Mouse (Mus musculus) left cerebral cortex, adult 2 months (tissue): Measurements from ENCODE around the gene Rbfox3. TPM values are rescaled to one million over a fixed set of nuclear protein-coding genes. Genes with fewer than 3 reads are reported as not detected.

Source experiments
- DNase-seq, 2 experiments: peaks; one replicate each; pipeline ENCODE4 v3.0.0; 2021 to 2022; ENCODE audit warnings: low spot score in 2 of 2, mixed read lengths in 1 of 2; ENCODE audit errors: extremely low spot score in 1 of 2
- H3K27ac ChIP-seq: fragments of 200-600 bp; 2 replicates; pipeline ENCODE4 v1.8.1; 2022
- H3K4me3 ChIP-seq: fragments of 200-600 bp; 2 replicates; pipeline ENCODE4 v1.8.1; 2022
- CTCF ChIP-seq: fragments of 200-600 bp; IDR thresholded peaks from 2 replicates; pipeline ENCODE4 v1.8.1; 2022; ENCODE audit warnings: antibody characterized with exemption, mild to moderate bottlenecking, moderate library complexity
- intact Hi-C: fragments of 180-260 bp; cut with DNase I; formaldehyde crosslinking; loops from one replicate; pipeline ENCODE4 v1.15.1; 2025
- total RNA-seq, 2 experiments: library from RNA; stranded (reverse); gene quantifications; 2 replicates each; pipeline ENCODE4 v1.2.3; 2021

The Rbfox3 gene
- total RNA-seq, 2 experiments from 2014 or later, result 345 to 353 TPM

GRCm38 (mm10) chr11:118666172-118666571 lies 245.2 kb downstream of the Rbfox3 start:
- no peak for TF ChIP-seq CTCF
- intact Hi-C loops, result no loop called here

DNA sequence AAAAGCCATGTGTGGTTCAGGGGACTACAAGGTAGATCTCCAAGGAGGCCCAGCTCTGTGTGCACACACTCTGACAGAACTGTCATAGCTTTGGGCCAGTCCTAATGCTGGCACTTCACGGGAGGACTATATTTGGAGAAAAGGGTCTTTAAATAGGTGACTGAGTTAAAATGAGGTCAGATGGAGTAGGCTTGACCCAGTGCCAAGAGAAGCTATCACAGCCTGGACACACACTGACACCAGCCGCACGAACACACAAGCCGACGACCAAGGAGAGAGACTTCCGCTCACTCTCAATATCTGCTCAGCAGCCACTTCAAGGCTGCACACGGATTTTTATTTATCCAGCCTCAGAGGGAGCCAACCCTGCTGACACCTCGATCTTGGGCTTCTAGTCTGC lies 248.1 kb downstream of the Rbfox3 start:
- no peak overlapping the region for H3K4me3 ChIP-seq
- H3K27ac ChIP-seq, result no peak overlapping the region
- DNase-seq, result no peak
- intact Hi-C loops, result no loop called here
- TF ChIP-seq CTCF, result no peak

More at GRCm38 (mm10) chr11:118666172-118666571, 245.2 kb downstream of the Rbfox3 start:
- H3K27ac ChIP-seq, result no peak overlapping the region
- no peak for DNase-seq
- H3K4me3 ChIP-seq, result no peak overlapping the region

DNA sequence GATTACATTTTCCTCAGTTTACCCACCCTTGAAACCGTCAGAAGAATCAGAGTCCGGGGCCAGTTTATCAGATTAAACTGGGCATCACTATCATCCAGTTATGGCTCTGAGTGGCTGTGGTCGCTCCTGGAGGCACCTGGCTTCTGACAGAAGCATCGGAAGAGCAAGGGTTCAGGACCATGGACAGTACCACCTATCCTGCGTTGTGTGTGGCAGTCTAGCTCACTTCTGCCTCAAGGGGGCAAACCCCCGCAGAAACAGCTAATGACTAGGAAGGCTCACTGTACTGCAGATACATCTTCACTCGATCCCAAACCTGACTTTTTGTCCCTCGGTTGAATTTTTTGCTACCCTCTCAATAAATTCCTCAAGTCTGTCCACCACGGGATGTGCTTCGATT lies 252.1 kb downstream of the Rbfox3 start:
- no peak for DNase-seq
- intact Hi-C loops, result no loop called here
- Histone ChIP-seq H3K27ac (no peak overlapping the region), H3K4me3 (no peak overlapping the region)
- TF ChIP-seq CTCF, result peak; percentile 5; the same call in 1 of the 2 replicates

- no peak for DNase-seq
- TF ChIP-seq CTCF, result no peak
- H3K27ac ChIP-seq, result no peak overlapping the region
- intact Hi-C loops, result no loop called here
- H3K4me3 ChIP-seq, result no peak overlapping the region
Measured at GRCm38 (mm10) chr11:118655833-118656232, 255.6 kb downstream of the Rbfox3 start.

GRCm38 (mm10) chr11:118653521-118654318 lies 257.7 kb downstream of the Rbfox3 start:
- Histone ChIP-seq H3K4me3 (no peak overlapping the region), H3K27ac (no peak overlapping the region)
- intact Hi-C loops, result no loop called here
- TF ChIP-seq CTCF, result no peak
- DNase-seq, result no peak

DNA sequence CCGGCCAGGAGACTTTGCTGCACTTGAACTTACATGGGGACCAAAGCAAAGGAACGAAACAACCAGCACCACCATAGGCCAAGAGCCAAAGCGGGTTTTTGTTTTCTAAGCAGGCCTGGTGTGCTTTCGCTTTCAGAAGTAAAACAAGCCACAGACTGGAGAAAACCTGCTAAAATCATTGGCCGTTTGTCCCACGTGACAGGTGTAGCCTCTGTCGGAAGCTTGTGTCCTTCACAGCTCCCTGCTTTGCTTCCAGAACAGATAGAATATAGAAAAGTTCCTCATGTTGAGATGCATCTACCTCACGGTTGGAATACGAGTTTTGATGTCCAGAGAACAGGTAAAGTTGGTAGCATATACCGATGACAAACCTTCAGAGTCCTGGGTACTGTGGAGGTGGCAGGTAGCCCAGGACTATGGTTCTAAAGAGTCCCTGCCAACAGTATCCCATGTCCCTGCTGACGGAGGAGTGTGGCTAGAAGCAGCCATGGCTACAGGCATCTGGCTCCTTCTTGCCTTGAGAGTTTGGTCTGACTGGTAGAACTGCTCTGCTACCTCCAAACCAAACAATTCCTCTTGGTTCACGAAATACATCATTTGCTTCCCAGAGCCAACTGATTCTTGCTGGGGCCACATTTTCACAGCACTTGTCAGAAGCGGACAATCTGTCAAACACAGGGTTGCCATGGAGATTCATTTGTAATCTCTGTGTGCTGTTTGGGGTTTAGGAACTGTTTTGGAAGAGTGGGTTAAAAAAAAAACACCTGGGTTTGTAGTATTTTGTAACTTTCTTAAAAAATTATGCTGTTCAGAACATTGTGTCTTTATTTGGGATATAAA lies 258.8 kb downstream of the Rbfox3 start:
- H3K27ac ChIP-seq, result no peak overlapping the region
- intact Hi-C loops, result no loop called here
- no peak for DNase-seq
- TF ChIP-seq CTCF, result no peak
- H3K4me3 ChIP-seq, result no peak overlapping the region

GRCm38 (mm10) chr11:118648369-118648768 lies 263.0 kb downstream of the Rbfox3 start:
- intact Hi-C loops, result loop anchor here (2.0 kb wide), 1 partner anchor 90 kb away; no protein-coding TSS in a partner anchor
- peak; percentile 37 to 40 for DNase-seq
- no peak overlapping the region for H3K4me3 ChIP-seq

GRCm38 (mm10) chr11:118646864-118647263 lies 264.5 kb downstream of the Rbfox3 start:
- Histone ChIP-seq H3K27ac (no peak overlapping the region), H3K4me3 (no peak overlapping the region)
- TF ChIP-seq CTCF, result no peak
- intact Hi-C loops, result no loop called here
- no peak for DNase-seq

More at GRCm38 (mm10) chr11:118648369-118648768, 263.0 kb downstream of the Rbfox3 start:
- no peak overlapping the region for H3K27ac ChIP-seq
- peak; percentile 58 for TF ChIP-seq CTCF

- intact Hi-C loops, result no loop called here
- H3K4me3 ChIP-seq, result no peak overlapping the region
- no peak overlapping the region for H3K27ac ChIP-seq
- DNase-seq, result no peak
- TF ChIP-seq CTCF, result no peak
Measured at GRCm38 (mm10) chr11:118645158-118645557, 266.2 kb downstream of the Rbfox3 start.

GRCm38 (mm10) chr11:118640706-118641105 lies 270.7 kb downstream of the Rbfox3 start:
- peak; percentile 25 for TF ChIP-seq CTCF
- no peak overlapping the region for H3K27ac ChIP-seq
- no peak overlapping the region for H3K4me3 ChIP-seq
- intact Hi-C loops, result no loop called here
- DNase-seq, result no peak

GRCm38 (mm10) chr11:118637718-118638117 lies 273.7 kb downstream of the Rbfox3 start:
- TF ChIP-seq CTCF, result no peak
- DNase-seq, result no peak
- H3K27ac ChIP-seq, result no peak overlapping the region
- H3K4me3 ChIP-seq, result no peak overlapping the region
- intact Hi-C loops, result no loop called here

DNA sequence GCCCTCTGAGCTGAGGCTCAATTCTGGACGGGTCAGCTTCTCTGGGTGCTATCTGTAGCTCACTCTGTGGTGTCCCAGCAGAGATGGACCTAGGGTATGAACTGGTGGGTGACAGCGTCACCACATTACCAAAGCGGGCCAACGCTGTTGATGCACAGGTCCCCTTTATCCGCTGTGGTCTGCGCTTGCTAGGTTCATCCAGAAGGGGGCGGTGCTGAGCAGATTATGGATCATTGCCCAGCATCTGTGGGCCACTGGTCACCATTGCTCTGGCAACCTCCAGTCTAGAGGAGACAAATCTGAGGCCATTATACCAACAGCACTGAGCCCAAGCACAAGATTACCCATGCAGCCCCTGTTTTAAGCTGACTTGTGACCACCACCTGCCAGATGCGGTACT lies 276.8 kb downstream of the Rbfox3 start:
- H3K27ac ChIP-seq, result no peak overlapping the region
- intact Hi-C loops, result no loop called here
- no peak overlapping the region for H3K4me3 ChIP-seq
- peak; percentile 53 for TF ChIP-seq CTCF
- DNase-seq, result no peak
